Mouse (Mus musculus): ENCODE results near the gene Fxr2. TPM values are rescaled to one million over a fixed set of nuclear protein-coding genes. Genes with fewer than 3 reads are reported as not detected.

Fxr2 gene
- polyA plus RNA-seq (2015; fragmentation: Nextera tagmentation; extraction: Ambion mirVana) = 26.8 and 27.1 TPM in 2 replicates

DNA sequence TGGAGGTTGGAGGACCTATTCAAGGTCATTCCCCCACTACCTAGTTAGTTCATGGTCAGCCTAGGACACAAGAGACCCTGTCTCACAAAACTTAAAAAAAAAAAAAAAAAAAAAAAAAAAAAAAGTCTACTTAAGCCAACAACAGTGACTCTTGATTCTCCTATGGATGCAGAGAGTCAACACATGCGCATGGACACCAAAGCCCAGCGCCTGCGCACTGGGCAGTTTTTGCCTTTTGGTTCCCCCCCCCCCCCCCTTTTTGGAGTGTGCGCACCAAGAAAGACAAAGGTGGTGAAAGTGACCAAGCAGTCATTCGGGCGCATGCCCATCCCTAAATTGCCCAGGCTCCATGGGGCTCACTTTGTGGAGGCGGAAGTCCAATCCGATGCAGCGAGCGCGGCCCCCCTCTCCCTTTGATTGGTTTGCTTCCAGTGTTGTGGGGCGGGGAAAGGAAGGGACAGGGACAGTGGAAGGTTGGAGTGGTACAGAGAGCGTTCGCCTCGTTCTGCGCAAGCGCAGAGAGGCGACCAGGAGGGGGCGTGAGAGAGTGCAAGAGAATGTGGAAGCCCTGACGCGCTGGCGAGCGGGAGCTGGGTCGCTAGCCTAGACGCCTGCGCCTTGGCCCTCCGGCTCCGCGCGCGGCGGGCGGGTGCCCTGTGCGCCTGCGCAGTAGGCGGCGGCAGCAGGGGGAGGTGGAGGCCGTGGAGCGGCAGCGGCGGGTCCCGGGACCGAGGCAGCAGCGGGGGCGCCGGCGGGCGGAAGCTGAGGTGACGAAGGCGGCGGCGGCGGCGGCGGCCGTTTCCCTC lies at the start of gene Fxr2:
TSS of gene Fxr2 (plus strand) at position 707 of the 806 bp plus-strand sequence.
- WGBS = 0% methylated on average over 39 of the region's 56 CpGs
- H3K4me2 ChIP-seq = peak within 1 kb of the TSS; percentile 50
- H3K9ac ChIP-seq = peak within 1 kb of the TSS; percentile 98
- no peaks in the 10 kb centered on the region for H3K27me3 ChIP-seq
- H3K9me3 ChIP-seq = no peaks in the 10 kb centered on the region
- H3K4me3 ChIP-seq = peak within 1 kb of the TSS; percentile 95
- peak; percentile 98 for ATAC-seq (ENCODE audit: insufficient number of reproducible peaks, low FRiP score, low TSS enrichment, low read depth)
- peak within 1 kb of the TSS; percentile 98 for H3K27ac ChIP-seq
- H3K36me3 ChIP-seq = peaks cover 4% of the 10 kb centered on the region; the same call in 1 of the 2 replicates
- peaks cover 19% of the 10 kb centered on the region for H3K4me1 ChIP-seq

DNA sequence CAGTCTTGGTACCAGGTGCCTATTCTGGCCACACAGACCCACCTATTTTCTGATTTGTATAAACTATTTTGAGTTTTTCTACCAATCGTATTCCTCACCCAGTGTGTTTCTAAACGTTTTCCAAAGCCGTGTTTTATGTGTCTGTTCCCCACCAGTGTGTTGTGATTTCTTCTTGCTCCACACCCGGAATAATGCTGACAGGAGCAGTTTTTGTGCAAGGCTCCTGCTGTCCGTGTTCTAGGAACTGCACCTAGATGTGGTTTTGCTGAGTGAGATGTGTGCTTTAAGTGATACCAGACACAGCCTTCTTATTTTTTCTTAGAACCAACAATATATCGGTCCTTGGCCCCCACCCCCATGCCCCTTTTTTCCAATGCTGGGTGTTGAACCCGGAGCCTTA lies 48.8 kb upstream of the Fxr2 start:
- peaks cover 33% of the 10 kb centered on the region for H3K36me3 ChIP-seq
- 78% methylated on average over 7 of the region's 7 CpGs for WGBS

DNA sequence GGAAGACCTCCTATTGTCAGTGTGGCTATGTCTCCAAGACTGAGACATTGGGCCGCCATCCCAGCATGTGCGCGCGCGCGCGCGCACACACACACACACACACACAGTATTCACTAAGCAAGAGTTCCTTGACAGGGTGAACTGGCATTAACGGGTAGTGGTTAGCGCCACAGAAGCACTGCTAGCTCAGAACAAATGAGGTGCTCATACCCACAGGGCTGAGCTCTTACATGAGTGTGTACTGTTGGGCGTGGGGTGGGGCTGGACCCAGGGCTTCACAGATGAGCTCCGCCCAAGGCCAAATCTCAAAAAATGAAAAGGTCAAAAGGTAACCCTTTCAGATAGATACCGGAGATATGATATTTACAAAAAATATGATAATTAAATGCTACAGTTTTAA lies 47.9 kb upstream of the Fxr2 start:
- no peak for ATAC-seq (ENCODE audit: insufficient number of reproducible peaks, low FRiP score, low TSS enrichment, low read depth)
- Histone ChIP-seq H3K4me1 (0 out of 2 replicates have a peak, but pooled peaks cover 8% of the 10 kb centered on the region), H3K4me3 (no peak overlapping the region), H3K36me3 (peaks cover 42% of the 10 kb centered on the region), H3K9ac (no peak overlapping the region), H3K9me3 (no peaks in the 10 kb centered on the region), H3K27me3 (no peaks in the 10 kb centered on the region), H3K4me2 (no peak overlapping the region), H3K27ac (no peak overlapping the region)
- WGBS = 95% methylated on average over 13 of the region's 13 CpGs

More for the DNA sequence above, 48.8 kb upstream of the Fxr2 start:
- Histone ChIP-seq H3K9ac (no peak overlapping the region), H3K9me3 (no peaks in the 10 kb centered on the region), H3K27ac (no peak overlapping the region), H3K4me1 (0 out of 2 replicates have a peak, but pooled peaks cover 8% of the 10 kb centered on the region), H3K27me3 (no peaks in the 10 kb centered on the region), H3K4me3 (no peak overlapping the region), H3K4me2 (no peak overlapping the region)
- ATAC-seq (ENCODE audit: insufficient number of reproducible peaks, low FRiP score, low TSS enrichment, low read depth) = no peak

DNA sequence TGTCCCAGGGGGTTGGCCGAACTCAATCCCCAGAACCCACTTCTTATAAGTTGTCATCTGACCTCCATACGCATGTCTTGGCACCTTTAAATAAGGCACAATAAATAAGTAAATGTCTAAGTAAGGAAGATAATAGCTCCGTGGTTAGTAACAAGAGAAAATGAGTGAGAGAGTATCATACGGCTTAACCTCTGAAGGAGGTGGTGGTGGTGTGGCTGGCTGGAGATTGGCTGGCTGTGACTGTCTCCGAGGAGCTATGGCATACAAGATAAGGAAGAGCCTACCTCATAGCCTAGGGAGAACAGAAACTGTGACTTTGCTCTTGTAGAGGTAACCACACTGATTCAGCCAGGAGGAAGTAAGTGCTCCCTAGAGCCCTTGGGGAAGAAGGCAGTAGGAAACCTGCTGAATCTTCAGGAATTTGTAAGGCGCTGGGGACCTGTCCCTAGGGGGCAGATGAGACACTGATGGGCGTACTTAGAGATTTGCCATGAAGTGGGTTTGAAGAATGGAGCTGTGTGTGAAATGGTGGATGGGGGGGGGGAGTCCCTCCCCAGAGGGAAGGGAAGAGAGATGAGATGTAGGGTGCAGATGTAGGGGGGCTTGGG lies 47.0 kb upstream of the Fxr2 start:
- no peaks in the 10 kb centered on the region for H3K27me3 ChIP-seq
- H3K9me3 ChIP-seq = no peaks in the 10 kb centered on the region
- no peak overlapping the region for H3K4me3 ChIP-seq
- H3K4me1 ChIP-seq = 0 out of 2 replicates have a peak, but pooled peaks cover 8% of the 10 kb centered on the region
- no peak overlapping the region for H3K27ac ChIP-seq
- no peak for ATAC-seq (ENCODE audit: insufficient number of reproducible peaks, low FRiP score, low TSS enrichment, low read depth)
- H3K9ac ChIP-seq = no peak overlapping the region
- H3K36me3 ChIP-seq = peaks cover 51% of the 10 kb centered on the region
- WGBS = 84% methylated on average over 7 of the region's 7 CpGs
- H3K4me2 ChIP-seq = no peak overlapping the region

DNA sequence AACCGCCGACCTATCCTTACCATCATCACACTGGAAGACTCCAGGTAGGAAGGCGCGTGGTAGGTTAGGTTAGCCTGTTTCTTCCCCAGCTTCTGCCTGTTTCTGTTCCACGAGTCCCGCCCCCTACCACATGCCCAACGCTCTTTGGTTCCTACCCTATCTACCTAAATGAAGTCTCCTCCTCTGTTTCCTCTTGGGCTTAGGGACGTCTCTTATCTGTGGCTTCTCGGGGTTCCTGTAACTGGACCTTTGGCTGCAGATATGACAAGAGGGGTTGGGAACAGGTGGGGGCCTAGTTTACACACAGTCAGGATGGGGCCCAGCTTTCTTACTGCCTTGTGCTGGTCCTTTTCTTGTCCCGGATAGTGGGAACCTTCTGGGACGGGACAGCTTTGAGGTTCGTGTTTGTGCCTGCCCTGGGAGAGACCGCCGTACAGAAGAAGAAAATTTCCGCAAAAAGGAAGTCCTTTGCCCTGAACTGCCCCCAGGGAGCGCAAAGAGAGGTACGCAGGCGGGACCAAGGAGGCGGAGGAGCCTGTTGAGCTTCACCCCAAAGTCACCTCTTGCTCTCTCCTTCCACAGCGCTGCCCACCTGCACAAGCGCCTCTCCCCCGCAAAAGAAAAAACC lies 43.5 kb upstream of the Fxr2 start:
- no peak overlapping the region for H3K4me3 ChIP-seq
- WGBS = 90% methylated on average over 22 of the region's 22 CpGs
- no peaks in the 10 kb centered on the region for H3K27me3 ChIP-seq
- peaks cover 74% of the 10 kb centered on the region for H3K36me3 ChIP-seq
- no peak for ATAC-seq (ENCODE audit: insufficient number of reproducible peaks, low FRiP score, low TSS enrichment, low read depth)
- H3K4me2 ChIP-seq = no peak overlapping the region
- H3K9ac ChIP-seq = no peak overlapping the region
- no peaks in the 10 kb centered on the region for H3K9me3 ChIP-seq
- H3K4me1 ChIP-seq = no peaks in the 10 kb centered on the region
- no peak overlapping the region for H3K27ac ChIP-seq

DNA sequence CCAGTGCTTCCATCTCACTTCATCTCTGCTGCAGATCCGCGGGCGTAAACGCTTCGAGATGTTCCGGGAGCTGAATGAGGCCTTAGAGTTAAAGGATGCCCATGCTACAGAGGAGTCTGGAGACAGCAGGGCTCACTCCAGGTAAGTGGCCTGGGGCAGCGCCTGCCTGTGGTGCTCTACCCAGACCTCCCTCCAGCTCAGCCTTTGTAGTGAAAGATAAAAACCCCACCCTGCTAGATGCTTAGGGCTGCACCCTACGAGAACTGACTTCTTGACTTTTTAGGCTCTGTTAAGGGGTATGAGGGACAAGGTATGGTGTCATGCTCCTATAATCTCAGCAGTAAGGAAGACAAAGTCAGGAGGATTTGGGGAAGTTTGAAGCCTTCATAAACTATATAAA lies 42.2 kb upstream of the Fxr2 start:
- H3K27me3 ChIP-seq = no peaks in the 10 kb centered on the region
- H3K36me3 ChIP-seq = peaks cover 79% of the 10 kb centered on the region
- no peaks in the 10 kb centered on the region for H3K9me3 ChIP-seq
- no peak overlapping the region for H3K4me3 ChIP-seq
- H3K9ac ChIP-seq = no peak overlapping the region
- WGBS = 93% methylated on average over 8 of the region's 8 CpGs
- H3K27ac ChIP-seq = no peak overlapping the region
- no peak for ATAC-seq (ENCODE audit: insufficient number of reproducible peaks, low FRiP score, low TSS enrichment, low read depth)
- no peaks in the 10 kb centered on the region for H3K4me1 ChIP-seq
- no peak overlapping the region for H3K4me2 ChIP-seq

DNA sequence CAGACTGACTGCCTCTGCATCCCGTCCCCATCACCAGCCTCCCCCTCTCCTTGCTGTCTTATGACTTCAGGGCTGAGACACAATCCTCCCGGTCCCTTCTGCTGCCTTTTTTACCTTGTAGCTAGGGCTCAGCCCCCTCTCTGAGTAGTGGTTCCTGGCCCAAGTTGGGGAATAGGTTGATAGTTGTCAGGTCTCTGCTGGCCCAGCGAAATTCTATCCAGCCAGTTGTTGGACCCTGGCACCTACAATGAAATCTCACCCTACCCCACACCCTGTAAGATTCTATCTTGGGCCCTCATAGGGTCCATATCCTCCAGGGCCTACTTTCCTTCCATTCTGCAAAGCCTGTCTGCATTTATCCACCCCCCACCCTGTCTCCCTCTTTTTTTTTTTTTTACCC lies 41.4 kb upstream of the Fxr2 start:
- no peak overlapping the region for H3K4me2 ChIP-seq
- no peaks in the 10 kb centered on the region for H3K27me3 ChIP-seq

DNA sequence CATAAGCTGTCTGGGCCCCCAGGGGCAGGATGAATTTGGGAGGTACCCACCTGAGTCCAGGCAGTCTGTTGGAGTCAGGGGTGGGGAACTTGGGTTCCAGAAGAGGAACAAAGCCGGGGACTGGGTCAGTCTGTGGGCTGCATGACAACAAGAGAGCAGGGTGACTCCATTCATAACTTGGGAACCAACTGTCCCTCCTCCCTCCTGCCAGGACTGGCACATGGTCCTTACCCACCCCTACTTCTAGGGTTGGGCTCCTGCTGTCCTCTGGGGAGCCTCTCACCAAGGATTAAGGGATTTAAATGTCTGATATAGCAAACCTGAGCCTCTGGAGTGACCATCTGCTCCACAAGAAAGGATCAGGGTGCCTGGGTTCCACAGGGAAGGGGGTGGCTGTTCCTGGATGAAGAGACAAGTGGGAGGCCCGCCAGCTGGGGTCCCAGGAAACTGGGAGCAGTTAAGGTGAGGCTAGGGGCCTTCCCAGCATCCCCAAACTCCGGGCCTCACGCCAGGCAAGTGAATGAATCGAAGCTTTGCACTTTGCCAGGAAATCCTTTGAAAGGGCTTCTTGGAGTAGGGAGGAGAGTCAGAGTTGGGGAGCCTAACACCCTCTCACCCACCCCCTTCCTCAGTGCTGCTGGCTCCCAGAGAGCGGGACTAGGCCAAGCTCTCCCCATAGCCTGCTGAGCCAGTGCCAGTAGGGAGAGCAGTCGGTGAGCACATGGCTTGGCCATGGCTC lies 40.7 kb upstream of the Fxr2 start:
- Histone ChIP-seq H3K36me3 (peaks cover 72% of the 10 kb centered on the region), H3K4me3 (no peak overlapping the region), H3K27me3 (no peaks in the 10 kb centered on the region), H3K9ac (no peak overlapping the region), H3K4me2 (no peak overlapping the region), H3K4me1 (no peaks in the 10 kb centered on the region), H3K9me3 (no peaks in the 10 kb centered on the region), H3K27ac (peak overlapping the region; percentile 5)
- ATAC-seq (ENCODE audit: insufficient number of reproducible peaks, low FRiP score, low TSS enrichment, low read depth) = 0 out of 2 replicates have a peak, but pooled peaks have one; percentile 30
- WGBS = 74% methylated on average over 7 of the region's 7 CpGs

More for the DNA sequence above, 41.4 kb upstream of the Fxr2 start:
- Histone ChIP-seq H3K4me1 (no peaks in the 10 kb centered on the region), H3K36me3 (peaks cover 78% of the 10 kb centered on the region), H3K9me3 (no peaks in the 10 kb centered on the region), H3K9ac (no peak overlapping the region), H3K27ac (no peak overlapping the region), H3K4me3 (no peak overlapping the region)
- no peak for ATAC-seq (ENCODE audit: insufficient number of reproducible peaks, low FRiP score, low TSS enrichment, low read depth)
- WGBS = 82% methylated on average over 3 of the region's 3 CpGs

DNA sequence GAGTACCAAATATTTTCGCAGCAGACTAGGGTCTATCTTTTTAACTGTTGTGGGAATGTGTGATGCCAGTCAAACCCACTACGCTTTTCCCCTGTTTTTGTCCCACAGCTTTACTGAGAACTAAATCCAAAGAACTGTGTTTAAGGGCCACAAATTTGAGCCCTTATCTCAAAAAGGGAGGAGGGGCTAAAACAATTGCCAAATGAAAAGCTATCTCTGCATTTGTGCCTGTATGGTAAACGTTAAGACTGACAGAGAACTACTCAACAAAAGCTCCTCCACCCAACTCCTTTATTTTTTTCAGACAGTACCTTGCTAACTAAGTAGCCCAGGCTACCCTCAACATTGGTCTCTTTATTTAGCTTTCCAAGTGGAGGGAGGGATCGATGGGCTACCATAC lies 40.0 kb upstream of the Fxr2 start:
- no peaks in the 10 kb centered on the region for H3K4me1 ChIP-seq
- ATAC-seq (ENCODE audit: insufficient number of reproducible peaks, low FRiP score, low TSS enrichment, low read depth) = no peak
- peak overlapping the region; percentile 5 for H3K27ac ChIP-seq
- WGBS = 84% methylated on average over 4 of the region's 4 CpGs
- H3K4me2 ChIP-seq = no peak overlapping the region
- H3K9me3 ChIP-seq = no peaks in the 10 kb centered on the region
- H3K36me3 ChIP-seq = peaks cover 64% of the 10 kb centered on the region
- no peak overlapping the region for H3K9ac ChIP-seq
- no peak overlapping the region for H3K4me3 ChIP-seq
- H3K27me3 ChIP-seq = no peaks in the 10 kb centered on the region

DNA sequence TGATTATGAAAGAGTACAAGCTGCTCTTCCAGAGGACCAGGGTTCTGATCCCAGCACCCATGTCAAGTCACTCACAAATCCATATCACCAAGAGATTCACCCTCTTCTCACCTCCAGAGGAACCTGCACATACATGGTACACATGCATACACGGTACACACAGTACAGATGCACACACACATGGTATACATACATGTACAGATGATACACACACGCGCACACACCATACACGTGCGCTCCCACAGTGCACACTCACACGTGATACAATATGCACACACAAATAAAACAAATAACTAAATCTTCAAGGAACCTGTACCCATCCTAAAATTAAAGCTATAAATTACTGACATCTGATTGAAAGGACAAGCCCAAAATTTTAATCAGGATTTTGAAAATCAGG lies 37.9 kb upstream of the Fxr2 start:
- H3K9me3 ChIP-seq = no peaks in the 10 kb centered on the region
- H3K4me3 ChIP-seq = no peak overlapping the region
- H3K4me1 ChIP-seq = peaks cover 8% of the 10 kb centered on the region
- peaks cover 44% of the 10 kb centered on the region for H3K36me3 ChIP-seq
- no peaks in the 10 kb centered on the region for H3K27me3 ChIP-seq
- no peak for ATAC-seq (ENCODE audit: insufficient number of reproducible peaks, low FRiP score, low TSS enrichment, low read depth)
- H3K9ac ChIP-seq = no peak overlapping the region
- WGBS = 91% methylated on average over 6 of the region's 6 CpGs
- H3K27ac ChIP-seq = no peak overlapping the region
- no peak overlapping the region for H3K4me2 ChIP-seq

DNA sequence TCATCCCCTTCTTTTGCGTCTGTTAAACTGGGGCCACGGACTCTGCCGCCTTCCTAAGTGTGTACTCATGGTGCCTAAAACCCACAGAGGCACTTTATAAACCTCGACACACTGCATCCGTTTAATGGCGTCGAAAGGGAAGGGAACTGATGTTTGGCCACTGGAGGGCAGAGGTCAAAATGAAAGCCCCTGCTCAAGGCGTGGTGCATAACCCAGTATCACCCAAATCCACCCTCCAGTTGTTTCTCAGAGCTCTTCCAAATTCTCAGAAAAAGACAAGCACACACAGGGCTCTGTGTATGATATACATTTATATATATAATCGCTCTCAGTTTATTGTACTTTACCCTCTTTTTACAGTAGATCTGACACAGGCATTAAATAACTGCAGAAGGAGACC lies 33.4 kb upstream of the Fxr2 start:
- Histone ChIP-seq H3K4me2 (no peak overlapping the region), H3K4me1 (peaks cover 25% of the 10 kb centered on the region), H3K9me3 (no peaks in the 10 kb centered on the region), H3K4me3 (no peak overlapping the region), H3K36me3 (peaks cover 8% of the 10 kb centered on the region; the same call in 1 of the 2 replicates), H3K9ac (no peak overlapping the region), H3K27me3 (no peaks in the 10 kb centered on the region), H3K27ac (peak overlapping the region; percentile 77)
- 15% methylated on average over 9 of the region's 9 CpGs for WGBS
- ATAC-seq (ENCODE audit: insufficient number of reproducible peaks, low FRiP score, low TSS enrichment, low read depth) = no peak
